Mouse (Mus musculus) heart, postnatal 0 days (tissue): ENCODE results near the gene Nsl1. TPM values are rescaled to one million over a fixed set of nuclear protein-coding genes. Genes with fewer than 3 reads are reported as not detected.

Experiments
- ATAC-seq: fragments of 200-750 bp; cut with Nextera tagmentation; 2 replicates; pipeline ENCODE4 v1.8.0; 2017; ENCODE audit warnings: low read depth, moderate number of reproducible peaks, moderate library complexity; ENCODE audit not compliant: insufficient read depth
- DNase-seq: peaks from one replicate; pipeline ENCODE4 v3.0.0-alpha.2; 2016; ENCODE audit warnings: low spot score
- H3K27ac ChIP-seq: fragments of 300-500 bp; sonication (generic); 2 replicates; pipeline ENCODE4 v1.5.1; 2014; ENCODE audit warnings: low read depth, mild to moderate bottlenecking
- H3K27me3 ChIP-seq: fragments of 300-500 bp; sonication (generic); 2 replicates; pipeline ENCODE4 v1.6.1; 2014; ENCODE audit warnings: low read length, mixed read lengths; ENCODE audit not compliant: control insufficient read depth, insufficient read depth
- H3K36me3 ChIP-seq: fragments of 300-500 bp; sonication (generic); replicated peaks from 2 replicates; pipeline ENCODE4 v1.6.1; 2014; ENCODE audit warnings: low read length, mixed read lengths; ENCODE audit not compliant: control insufficient read depth, insufficient read depth
- H3K4me1 ChIP-seq: fragments of 300-500 bp; sonication (generic); 2 replicates; pipeline ENCODE4 v1.6.1; 2014; ENCODE audit warnings: antibody characterized with exemption; ENCODE audit not compliant: control insufficient read depth, insufficient read depth
- H3K4me2 ChIP-seq: fragments of 300-500 bp; sonication (generic); 2 replicates; pipeline ENCODE4 v1.6.1; 2014; ENCODE audit warnings: low read depth, mild to moderate bottlenecking, low read length, moderate library complexity
- H3K4me3 ChIP-seq: fragments of 300-500 bp; sonication (generic); 2 replicates; pipeline ENCODE4 v1.5.1; 2014; ENCODE audit warnings: low read depth, low read length
- H3K9ac ChIP-seq: fragments of 300-500 bp; sonication (generic); replicated peaks from 2 replicates; pipeline ENCODE4 v1.6.1; 2014; ENCODE audit warnings: low read depth, low read length, mixed read lengths
- H3K9me3 ChIP-seq: fragments of 300-500 bp; sonication (generic); replicated peaks from 2 replicates; pipeline ENCODE4 v1.6.1; 2016; ENCODE audit warnings: low read length; ENCODE audit not compliant: control insufficient read depth
- CTCF ChIP-seq: IDR thresholded peaks from 2 replicates; pipeline ENCODE4 v1.5.1; 2016; ENCODE audit warnings: antibody characterized with exemption, control low read depth, low read depth
- EP300 ChIP-seq: IDR thresholded peaks from 2 replicates; pipeline ENCODE4 v1.6.1; 2016; ENCODE audit warnings: antibody characterized with exemption, low read depth
- WGBS: fragments of 180-500 bp; shearing (Covaris S2); extraction: QIAGEN DNeasy Blood & Tissue Kit; methylation state at CpG from one replicate; pipeline ENCODE4 v1.1.7; 2014; 5-methylcytosine and 5-hydroxymethylcytosine counted together
- polyA plus RNA-seq: library from polyadenylated mRNA; unstranded; fragments of >200 nt; fragmentation: Nextera tagmentation; extraction: Ambion mirVana; gene quantifications from 2 replicates; pipeline ENCODE4 v1.2.1, GENCODE M21; 2015
- total RNA-seq: library from RNA; depleted of rRNA; stranded (reverse); fragments of >200 nt; gene quantifications from 2 replicates; pipeline ENCODE4 v1.2.3, GENCODE M21; 2014; ENCODE audit warnings: low replicate concordance

The Nsl1 gene
- total and polyA plus RNA-seq, 2 experiments from 2014 or later, result 3.0 to 3.5 TPM

- no peaks in the 10 kb centered on the region for H3K9me3 ChIP-seq
- H3K4me2 ChIP-seq, result no peak overlapping the region
- WGBS, result 73% methylated on average over 8 of the region's 8 CpGs
- peaks cover 6% of the 10 kb centered on the region for H3K36me3 ChIP-seq
- no peak overlapping the region for H3K9ac ChIP-seq
- no peaks in the 10 kb centered on the region for H3K27me3 ChIP-seq
- no peaks in the 10 kb centered on the region for H3K4me1 ChIP-seq
- DNase-seq (no peak), ATAC-seq (no peak)
- TF ChIP-seq CTCF, result no peak
- no peak for TF ChIP-seq EP300
- H3K27ac ChIP-seq, result no peak overlapping the region
- no peak overlapping the region for H3K4me3 ChIP-seq
Observed at GRCm38 (mm10) chr1:191086960-191087359, 24.1 kb downstream of the Nsl1 start.

DNA sequence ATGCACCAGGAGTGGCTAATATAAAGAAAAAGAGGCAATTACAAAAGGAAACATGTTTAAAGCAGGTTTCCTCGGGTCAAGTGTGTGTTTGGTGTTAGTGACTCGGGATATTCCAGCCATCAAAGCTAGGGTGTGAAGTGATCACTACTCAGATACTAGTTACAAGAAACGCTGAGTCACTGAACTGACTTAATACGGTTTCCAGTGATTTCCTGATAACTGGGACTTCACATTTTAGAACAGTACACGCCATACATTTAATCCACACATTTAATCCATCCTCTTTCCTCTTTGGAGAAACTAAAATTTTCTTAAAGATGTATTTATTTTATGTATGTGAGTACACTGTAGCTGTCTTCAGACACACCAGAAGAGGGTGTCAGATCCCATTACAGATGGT is 25.1 kb downstream of the Nsl1 start:
- WGBS, result 79% methylated on average over 5 of the region's 5 CpGs
- no peak for ATAC-seq
- H3K9me3 ChIP-seq, result no peaks in the 10 kb centered on the region

DNA sequence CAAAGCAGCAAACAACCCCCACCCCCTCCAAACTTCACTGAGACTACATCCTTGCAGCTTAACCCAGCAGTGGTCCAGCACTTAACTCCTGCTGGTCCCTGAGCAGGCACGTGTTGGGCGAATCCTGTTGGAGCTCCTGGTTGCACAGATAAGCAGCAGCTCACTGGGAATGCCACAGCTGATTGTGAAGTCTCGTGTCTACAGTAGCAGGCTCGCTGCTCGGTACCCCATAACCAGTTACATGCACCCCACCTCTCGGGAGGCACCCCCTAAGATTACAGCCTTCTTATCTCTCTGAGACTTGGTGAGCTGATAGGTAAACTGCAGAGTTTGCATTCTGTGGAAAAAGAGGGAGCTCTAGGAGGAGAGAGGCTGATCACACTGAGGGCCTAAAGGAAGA is 26.5 kb downstream of the Nsl1 start:
- no peak for DNase-seq
- H3K9ac ChIP-seq, result no peak overlapping the region
- ATAC-seq, result no peak
- H3K27me3 ChIP-seq, result no peaks in the 10 kb centered on the region
- H3K36me3 ChIP-seq, result no peaks in the 10 kb centered on the region
- no peak overlapping the region for H3K4me2 ChIP-seq
- H3K27ac ChIP-seq, result no peak overlapping the region
- no peak for TF ChIP-seq CTCF
- TF ChIP-seq EP300, result no peak
- WGBS, result 26% methylated on average over 6 of the region's 6 CpGs
- no peak overlapping the region for H3K4me3 ChIP-seq
- H3K9me3 ChIP-seq, result no peaks in the 10 kb centered on the region
- H3K4me1 ChIP-seq, result no peaks in the 10 kb centered on the region

More for the DNA sequence above, 25.1 kb downstream of the Nsl1 start:
- H3K4me2 ChIP-seq, result no peak overlapping the region
- no peak overlapping the region for H3K4me3 ChIP-seq
- no peak overlapping the region for H3K9ac ChIP-seq
- H3K4me1 ChIP-seq, result no peaks in the 10 kb centered on the region
- no peak for DNase-seq
- no peak overlapping the region for H3K27ac ChIP-seq
- no peaks in the 10 kb centered on the region for H3K36me3 ChIP-seq
- H3K27me3 ChIP-seq, result no peaks in the 10 kb centered on the region
- TF ChIP-seq CTCF (no peak), EP300 (no peak)

GRCm38 (mm10) chr1:191092050-191092449 is 29.2 kb downstream of the Nsl1 start:
- no peak overlapping the region for H3K4me3 ChIP-seq
- H3K27ac ChIP-seq, result no peak overlapping the region
- 53% methylated on average over 8 of the region's 8 CpGs for WGBS
- no peak overlapping the region for H3K4me2 ChIP-seq
- no peaks in the 10 kb centered on the region for H3K9me3 ChIP-seq
- no peaks in the 10 kb centered on the region for H3K36me3 ChIP-seq
- no peaks in the 10 kb centered on the region for H3K4me1 ChIP-seq
- TF ChIP-seq CTCF (no peak), EP300 (no peak)
- ATAC-seq (no peak), DNase-seq (no peak)
- no peaks in the 10 kb centered on the region for H3K27me3 ChIP-seq
- H3K9ac ChIP-seq, result no peak overlapping the region

DNA sequence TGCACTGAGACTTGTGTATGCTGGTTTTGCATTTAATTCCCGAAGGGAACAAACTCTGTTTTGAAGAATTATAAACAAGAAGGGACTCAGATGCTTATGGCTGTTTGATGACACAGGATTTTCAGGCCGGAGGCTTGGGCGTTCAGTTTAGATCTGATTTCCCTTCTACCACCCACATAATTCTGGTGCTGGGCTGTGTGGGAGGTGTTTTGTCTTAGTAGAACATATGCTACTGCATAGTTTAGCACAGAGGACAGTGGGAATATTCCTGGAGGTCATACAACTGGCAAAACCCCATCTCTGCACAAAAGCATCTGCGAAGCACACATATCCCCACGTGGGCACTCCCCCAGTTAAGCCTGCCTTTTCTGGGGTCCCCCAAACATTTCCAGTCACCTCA is 30.8 kb downstream of the Nsl1 start:
- ATAC-seq, result no peak
- Histone ChIP-seq H3K4me3 (no peak overlapping the region), H3K9me3 (no peaks in the 10 kb centered on the region), H3K36me3 (no peaks in the 10 kb centered on the region), H3K4me1 (0 out of 2 replicates have a peak, but pooled peaks cover 2% of the 10 kb centered on the region), H3K4me2 (no peak overlapping the region), H3K9ac (no peak overlapping the region), H3K27me3 (peaks cover 7% of the 10 kb centered on the region), H3K27ac (no peak overlapping the region)
- no peak for DNase-seq
- 70% methylated on average over 5 of the region's 5 CpGs for WGBS
- TF ChIP-seq EP300 (no peak), CTCF (no peak)

- Histone ChIP-seq H3K9ac (no peak overlapping the region), H3K4me1 (0 out of 2 replicates have a peak, but pooled peaks cover 3% of the 10 kb centered on the region), H3K4me2 (no peak overlapping the region), H3K27me3 (peaks cover 20% of the 10 kb centered on the region), H3K9me3 (no peaks in the 10 kb centered on the region), H3K36me3 (no peaks in the 10 kb centered on the region), H3K27ac (no peak overlapping the region), H3K4me3 (no peak overlapping the region)
- DNase-seq (no peak), ATAC-seq (no peak)
- no peak for TF ChIP-seq EP300
- TF ChIP-seq CTCF, result peak; percentile 41
- 72% methylated on average over 9 of the region's 9 CpGs for whole genome bisulfite sequencing
Observed at GRCm38 (mm10) chr1:191095019-191095418, 32.2 kb downstream of the Nsl1 start.
